Mouse (Mus musculus): Measurements from ENCODE around the gene Ptpn14.

Gene Ptpn14

DNA sequence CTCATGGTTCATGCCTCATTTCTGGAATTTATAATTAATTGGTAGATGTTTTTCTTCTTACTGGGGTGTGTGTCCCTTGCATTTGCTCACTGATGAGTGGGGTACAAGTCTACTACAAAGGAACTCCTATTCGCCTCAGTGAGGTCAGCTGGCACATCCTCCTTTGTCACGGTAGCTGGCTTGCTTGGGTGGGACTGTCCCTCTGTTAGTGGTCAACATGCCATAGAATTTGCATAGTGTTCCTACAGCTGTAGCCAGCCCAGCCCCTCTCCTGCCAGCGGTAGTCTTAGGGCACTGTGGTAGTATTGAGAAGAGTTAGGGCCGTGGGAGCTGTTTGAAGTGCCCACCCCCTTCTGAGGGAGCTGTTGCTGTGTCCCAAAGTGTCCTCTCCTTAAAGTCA lies 73.2 kb downstream of the Ptpn14 start:
- no peak for ATAC-seq (ENCODE audit: insufficient number of reproducible peaks, low FRiP score, low TSS enrichment)

- ATAC-seq (ENCODE audit: insufficient number of reproducible peaks, low FRiP score, low TSS enrichment), result no peak
Measured at GRCm38 (mm10) chr1:189802575-189802974, 74.5 kb downstream of the Ptpn14 start.

DNA sequence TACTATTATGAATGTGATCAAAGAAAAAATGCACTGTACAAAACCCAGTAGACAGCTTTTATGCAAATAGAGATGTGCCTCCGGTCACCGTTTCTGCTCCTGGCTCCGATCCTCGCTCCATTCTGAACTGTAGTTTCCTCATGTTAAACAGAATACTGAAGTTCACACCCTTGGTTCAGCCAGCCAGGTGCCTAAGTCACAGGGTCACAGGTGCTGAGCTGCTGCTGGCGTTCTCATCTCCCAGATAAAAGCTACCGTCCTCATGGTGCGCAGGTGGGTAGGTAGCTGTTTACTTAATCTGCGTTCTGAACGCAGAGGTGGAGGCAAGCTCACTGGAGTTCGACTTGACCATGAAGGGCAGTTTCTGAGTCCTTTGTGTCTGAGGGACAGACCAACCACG lies 75.7 kb downstream of the Ptpn14 start:
- ATAC-seq (ENCODE audit: insufficient number of reproducible peaks, low FRiP score, low TSS enrichment), result no peak

DNA sequence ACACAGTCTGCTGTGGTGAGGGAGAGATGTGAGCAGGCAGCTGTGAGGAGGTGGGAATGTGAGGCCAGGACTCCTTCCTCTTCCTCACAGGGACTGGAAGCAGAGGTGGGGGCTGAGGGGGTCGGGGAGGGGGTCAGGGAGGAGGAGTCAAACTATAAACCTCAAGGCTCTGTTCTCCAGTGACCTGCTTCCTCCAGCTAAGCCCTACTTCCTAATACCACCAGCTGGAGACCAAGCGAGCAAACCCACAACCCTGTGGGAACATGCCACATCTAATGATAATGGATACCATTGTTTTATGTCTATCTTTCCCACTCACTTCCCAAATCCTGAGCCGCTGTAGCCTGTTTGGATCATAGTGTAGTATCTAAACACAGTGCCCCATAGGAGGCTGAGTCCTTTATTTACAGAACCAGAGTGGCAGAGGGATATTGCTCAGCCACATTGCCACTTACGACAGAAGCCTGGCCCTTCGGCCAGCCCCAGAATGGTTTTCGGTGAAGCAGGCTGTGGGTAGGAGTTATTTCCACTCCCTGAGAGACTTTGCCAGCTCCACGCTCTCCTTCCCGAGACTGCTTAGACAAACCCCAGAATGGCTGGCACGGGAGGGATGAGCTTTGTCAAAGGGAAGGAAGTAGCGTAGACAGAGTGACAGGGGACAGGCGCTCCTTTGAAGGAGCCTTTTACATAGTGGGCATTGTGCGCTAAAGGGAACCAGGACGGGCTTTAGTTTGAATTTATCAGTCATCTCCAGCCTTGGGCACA lies 78.6 kb downstream of the Ptpn14 start:
- ATAC-seq (ENCODE audit: insufficient number of reproducible peaks, low FRiP score, low TSS enrichment), result no peak

GRCm38 (mm10) chr1:189808015-189808414 lies 79.9 kb downstream of the Ptpn14 start:
- ATAC-seq (ENCODE audit: insufficient number of reproducible peaks, low FRiP score, low TSS enrichment), result no peak

- no peak for ATAC-seq (ENCODE audit: insufficient number of reproducible peaks, low FRiP score, low TSS enrichment)
Measured at GRCm38 (mm10) chr1:189808453-189808852, 80.4 kb downstream of the Ptpn14 start.

- ATAC-seq (ENCODE audit: insufficient number of reproducible peaks, low FRiP score, low TSS enrichment), result no peak
Measured at GRCm38 (mm10) chr1:189811778-189812177, 83.7 kb downstream of the Ptpn14 start.

- ATAC-seq (ENCODE audit: insufficient number of reproducible peaks, low FRiP score, low TSS enrichment), result no peak
Measured at GRCm38 (mm10) chr1:189814385-189814784, 86.3 kb downstream of the Ptpn14 start.

GRCm38 (mm10) chr1:189817089-189817488 lies 89.0 kb downstream of the Ptpn14 start:
- ATAC-seq (ENCODE audit: insufficient number of reproducible peaks, low FRiP score, low TSS enrichment), result no peak

DNA sequence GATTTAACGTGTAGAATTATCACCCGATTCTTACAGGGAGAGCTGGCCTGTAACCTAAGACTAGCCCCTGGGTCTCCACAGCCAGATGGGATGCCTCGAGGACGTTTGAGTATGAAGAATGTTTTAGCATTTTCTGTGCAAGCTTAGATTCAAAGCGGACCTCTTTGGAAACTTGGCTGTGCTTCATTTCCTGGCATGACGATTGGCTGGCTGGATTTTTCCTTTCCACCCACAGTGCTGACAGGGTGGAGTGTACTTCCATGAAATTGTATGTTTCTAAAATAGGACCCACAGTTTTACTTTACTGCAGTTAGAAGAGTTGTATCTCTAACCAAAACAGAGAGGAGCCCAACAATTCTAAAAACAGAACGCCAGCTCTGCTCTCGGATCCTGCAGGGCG lies 89.7 kb downstream of the Ptpn14 start:
- no peak for ATAC-seq (ENCODE audit: insufficient number of reproducible peaks, low FRiP score, low TSS enrichment)

GRCm38 (mm10) chr1:189820111-189820510 lies 92.0 kb downstream of the Ptpn14 start:
- ATAC-seq (ENCODE audit: insufficient number of reproducible peaks, low FRiP score, low TSS enrichment), result no peak

DNA sequence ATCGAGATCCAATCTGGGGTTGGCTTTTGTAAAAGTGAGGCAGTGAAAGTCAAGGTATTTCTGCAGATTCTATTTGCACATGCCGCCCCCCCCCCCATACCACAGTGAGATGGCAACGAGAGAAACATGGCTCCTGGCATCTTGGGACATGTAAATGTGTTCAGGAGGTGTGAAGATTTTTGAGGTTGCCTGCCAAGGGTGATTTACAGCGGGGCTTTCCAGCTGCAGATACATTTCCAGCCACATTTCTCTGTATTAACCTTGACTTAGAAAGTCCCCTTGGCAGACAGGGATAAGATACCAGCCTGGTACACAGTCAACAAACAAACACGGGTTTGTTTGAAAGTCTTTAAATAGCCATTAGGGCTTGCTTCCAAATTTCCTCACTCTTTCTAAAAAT lies 96.4 kb downstream of the Ptpn14 start:
- no peak for ATAC-seq (ENCODE audit: insufficient number of reproducible peaks, low FRiP score, low TSS enrichment)

DNA sequence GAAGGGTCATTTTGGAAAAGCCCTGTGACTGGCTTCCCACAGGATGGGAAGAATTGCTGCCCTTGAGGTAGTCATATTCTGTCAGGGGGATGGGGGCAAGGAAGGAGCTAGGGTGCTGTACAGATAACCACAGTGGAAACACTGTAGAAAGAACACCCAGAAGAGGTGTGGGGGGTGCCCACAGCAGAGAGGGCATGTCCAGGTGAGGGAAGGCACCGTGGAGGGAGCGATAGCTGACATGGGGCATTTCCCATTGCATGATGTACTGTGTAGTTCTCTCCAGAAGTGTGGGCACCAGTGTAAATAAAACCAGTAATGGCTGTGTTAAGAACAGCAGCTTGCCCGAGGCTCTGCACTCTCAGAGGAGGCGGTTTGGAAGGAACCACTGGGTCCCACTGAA lies 102.3 kb downstream of the Ptpn14 start:
- no peak for ATAC-seq (ENCODE audit: insufficient number of reproducible peaks, low FRiP score, low TSS enrichment)

DNA sequence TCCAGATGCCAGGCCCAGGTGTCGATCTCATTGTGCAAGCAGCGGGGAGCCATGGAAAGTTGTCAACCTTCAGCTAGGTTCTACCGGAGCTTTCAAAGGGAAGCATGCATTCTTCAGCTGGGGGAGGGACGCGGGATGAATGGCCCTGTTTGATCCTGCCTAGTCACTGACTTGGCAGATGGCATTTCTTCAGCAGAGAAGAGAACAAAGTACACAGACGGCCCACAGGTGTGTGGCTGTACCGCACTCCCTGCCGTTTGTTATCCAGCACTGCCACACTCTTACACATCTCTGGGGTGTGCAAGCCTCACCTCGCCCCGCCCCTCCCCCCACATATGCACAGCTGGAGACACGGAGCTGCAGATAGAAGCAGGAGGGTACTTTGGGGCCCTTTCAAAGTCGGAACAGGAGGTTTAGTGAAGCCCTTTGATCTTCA lies 102.7 kb downstream of the Ptpn14 start:
- ATAC-seq (ENCODE audit: insufficient number of reproducible peaks, low FRiP score, low TSS enrichment), result no peak

DNA sequence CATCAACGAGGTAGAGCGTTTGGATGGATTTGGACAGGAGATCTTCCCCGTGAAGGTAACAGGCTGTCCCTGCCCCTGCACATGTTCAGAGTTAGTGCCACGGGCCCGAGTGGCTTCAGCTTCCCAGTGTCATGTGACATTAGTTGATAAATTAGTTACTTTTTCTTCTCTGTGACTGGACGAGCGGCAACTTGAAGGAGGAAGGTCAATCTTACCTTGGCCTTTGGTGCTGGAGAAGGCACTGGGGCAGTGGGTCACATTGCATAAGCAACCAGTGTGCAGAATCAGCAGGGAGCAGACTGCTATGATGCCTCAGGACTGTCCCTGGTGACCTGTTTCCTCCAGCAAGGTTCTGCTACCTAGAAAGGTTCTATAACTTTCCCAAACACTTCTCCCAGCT lies 105.3 kb downstream of the Ptpn14 start:
- ATAC-seq (ENCODE audit: insufficient number of reproducible peaks, low FRiP score, low TSS enrichment), result no peak

DNA sequence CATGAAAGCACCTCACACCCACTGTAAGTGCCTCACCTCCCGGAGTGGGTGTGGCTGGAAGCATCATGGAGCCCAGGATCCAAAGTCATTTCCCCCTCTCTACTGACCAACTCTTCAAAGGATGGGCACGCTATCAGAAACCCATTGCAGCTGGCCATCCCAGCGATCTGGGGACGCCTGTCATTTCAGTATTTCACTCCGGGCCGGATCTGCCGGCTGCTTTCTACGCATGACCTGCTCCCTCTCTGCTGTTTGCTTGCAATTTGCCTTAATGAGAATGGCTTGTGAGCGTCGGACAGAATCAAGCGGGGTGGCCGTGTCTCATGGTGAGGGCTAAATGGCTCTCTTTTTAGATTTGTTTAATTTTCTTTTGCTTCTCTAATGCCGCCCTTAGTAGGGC lies 106.1 kb downstream of the Ptpn14 start:
- no peak for ATAC-seq (ENCODE audit: insufficient number of reproducible peaks, low FRiP score, low TSS enrichment)

- ATAC-seq (ENCODE audit: insufficient number of reproducible peaks, low FRiP score, low TSS enrichment), result no peak
Measured at GRCm38 (mm10) chr1:189846319-189846718, 118.3 kb downstream of the Ptpn14 start.

DNA sequence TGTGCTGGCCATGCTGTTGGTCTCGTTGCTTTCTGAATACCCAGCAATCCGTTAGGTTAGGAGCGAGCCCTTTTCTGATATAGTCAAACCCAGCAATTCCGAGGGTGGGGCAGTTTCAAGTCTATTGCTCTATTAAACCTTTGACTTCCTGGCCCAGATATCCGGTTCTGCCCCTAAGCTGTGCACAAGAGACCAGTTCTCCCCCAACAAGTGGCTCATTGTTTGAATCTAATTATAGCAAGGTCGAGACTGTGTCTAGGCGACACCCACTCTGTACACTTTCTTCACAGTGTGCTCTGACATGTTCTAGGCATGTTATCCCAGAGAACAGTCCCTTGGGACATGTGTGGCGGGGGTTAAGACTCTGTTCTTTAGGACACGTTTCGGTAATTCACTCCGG lies 121.5 kb downstream of the Ptpn14 start:
- ATAC-seq (ENCODE audit: insufficient number of reproducible peaks, low FRiP score, low TSS enrichment), result no peak

- ATAC-seq (ENCODE audit: insufficient number of reproducible peaks, low FRiP score, low TSS enrichment), result no peak
Measured at GRCm38 (mm10) chr1:189852051-189852450, 124.0 kb downstream of the Ptpn14 start.

DNA sequence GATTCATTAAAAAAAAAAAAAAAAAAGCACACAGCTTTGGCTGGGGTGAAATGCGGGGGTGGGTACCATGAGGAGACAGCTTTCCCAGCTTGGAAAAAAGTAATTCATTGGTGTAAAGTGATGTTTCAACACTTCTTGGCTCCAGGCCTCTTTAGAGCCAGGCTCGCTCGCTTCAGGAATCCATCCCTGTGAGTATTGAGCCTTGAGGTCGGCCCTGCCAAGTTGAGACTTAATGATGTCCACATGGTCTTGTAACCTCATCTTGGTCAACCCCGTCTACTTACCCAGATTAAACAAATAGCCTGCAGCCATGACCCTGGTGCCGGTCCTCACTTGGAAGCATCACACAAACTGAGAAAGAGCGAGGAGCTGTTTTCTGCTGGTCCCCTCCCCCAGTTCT lies 124.4 kb downstream of the Ptpn14 start:
- no peak for ATAC-seq (ENCODE audit: insufficient number of reproducible peaks, low FRiP score, low TSS enrichment)

DNA sequence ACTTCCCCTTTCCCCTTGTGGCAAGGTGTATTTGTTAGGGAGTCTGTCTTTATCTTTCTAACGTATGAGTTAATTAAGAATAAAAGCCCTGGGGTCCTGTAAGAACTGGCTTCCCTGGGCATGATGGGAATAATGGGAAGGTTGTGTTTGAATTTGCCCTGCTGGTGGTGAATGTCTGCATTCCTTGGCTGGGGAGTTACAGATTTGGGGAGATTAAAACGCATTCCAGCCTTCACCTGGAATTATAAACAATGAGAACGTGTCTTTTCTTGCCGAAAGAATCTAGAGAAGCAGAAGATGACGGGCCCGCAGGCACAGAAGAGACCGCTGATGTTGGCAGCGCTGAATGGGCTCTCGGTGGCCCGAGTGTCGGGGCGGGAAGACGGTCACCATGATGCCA lies 126.6 kb downstream of the Ptpn14 start:
- no peak for ATAC-seq (ENCODE audit: insufficient number of reproducible peaks, low FRiP score, low TSS enrichment)

DNA sequence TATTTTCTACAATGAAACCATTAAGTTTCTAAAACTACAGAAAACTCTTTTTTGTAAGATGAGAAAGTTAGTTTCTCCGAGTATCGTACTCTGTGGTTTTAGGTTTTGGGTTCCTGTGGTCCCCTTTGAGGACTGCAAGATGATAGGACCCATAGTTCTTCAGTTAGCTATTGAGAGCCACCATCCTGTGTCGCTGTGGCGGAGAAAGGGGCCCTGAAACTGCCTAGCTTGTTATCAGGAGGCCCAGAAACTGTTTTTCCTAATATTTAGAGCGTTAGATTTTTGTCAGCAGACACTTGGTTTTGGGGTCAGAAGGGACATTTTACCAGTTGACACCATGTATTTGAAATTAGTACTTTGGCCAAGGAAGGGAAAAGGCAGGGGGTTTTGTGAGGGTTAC lies 127.7 kb downstream of the Ptpn14 start:
- ATAC-seq (ENCODE audit: insufficient number of reproducible peaks, low FRiP score, low TSS enrichment), result no peak

GRCm38 (mm10) chr1:189858377-189858776 lies 130.3 kb downstream of the Ptpn14 start:
- no peak for ATAC-seq (ENCODE audit: insufficient number of reproducible peaks, low FRiP score, low TSS enrichment)

Measured in cerebellum, adult (tissue).